Mouse (Mus musculus): ENCODE data around the gene Odaph.

Odaph gene

GRCm38 (mm10) chr5:91989261-91989660 is 2.0 kb downstream of the Odaph start:
- DNase-seq (ENCODE audit: low read depth) = no peak

- DNase-seq (ENCODE audit: low read depth) = no peak
Measured at GRCm38 (mm10) chr5:91991191-91991937, 4.1 kb downstream of the Odaph start.

GRCm38 (mm10) chr5:91993061-91993460 is 5.8 kb downstream of the Odaph start:
- peak; percentile 4 for DNase-seq (ENCODE audit: low read depth)

GRCm38 (mm10) chr5:91994546-91994945 is 7.3 kb downstream of the Odaph start:
- no peak for DNase-seq (ENCODE audit: low read depth)

DNA sequence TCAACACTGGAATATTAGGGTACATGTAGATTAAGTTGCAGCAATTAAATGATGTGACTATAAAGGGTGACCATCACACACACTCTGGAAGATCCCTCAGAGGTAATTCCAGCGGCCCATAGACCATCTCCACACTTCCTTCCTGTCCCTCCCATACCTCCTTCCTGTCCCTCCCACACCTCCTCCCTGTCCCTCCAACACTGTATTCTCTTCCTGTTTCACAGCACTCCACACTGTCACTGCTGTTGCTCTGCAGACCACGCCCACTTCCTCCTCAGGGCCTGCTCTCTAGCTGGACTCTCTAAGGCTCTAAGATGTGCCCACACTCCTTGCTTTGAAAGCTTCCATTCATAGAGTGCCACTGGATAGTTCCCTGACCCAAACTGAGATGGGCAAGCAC is 13.5 kb downstream of the Odaph start:
- peak; percentile 84 for DNase-seq (ENCODE audit: low read depth)

DNA sequence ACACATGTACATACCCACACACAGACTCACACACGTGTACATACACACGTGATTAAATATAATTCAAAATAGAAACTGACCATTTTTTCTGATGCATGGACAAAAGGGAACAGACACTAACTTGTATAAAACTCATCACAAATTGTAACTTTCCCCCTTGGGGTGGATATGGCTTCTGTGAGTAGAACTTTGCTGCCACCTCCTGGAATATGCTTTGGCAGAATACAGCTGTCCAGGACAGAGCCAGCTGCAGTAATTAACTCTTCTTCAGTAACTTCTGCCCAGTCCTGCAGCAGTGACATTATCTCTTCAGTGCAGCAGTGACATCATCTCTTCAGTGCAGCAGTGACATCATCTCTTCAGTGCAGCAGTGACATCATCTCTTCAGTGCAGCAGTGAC is 15.7 kb downstream of the Odaph start:
- peak; percentile 74 for DNase-seq (ENCODE audit: low read depth)

GRCm38 (mm10) chr5:92009827-92010226 is 22.6 kb downstream of the Odaph start:
- no peak for DNase-seq (ENCODE audit: low read depth)

GRCm38 (mm10) chr5:92011756-92012155 is 24.5 kb downstream of the Odaph start:
- no peak for DNase-seq (ENCODE audit: low read depth)

DNA sequence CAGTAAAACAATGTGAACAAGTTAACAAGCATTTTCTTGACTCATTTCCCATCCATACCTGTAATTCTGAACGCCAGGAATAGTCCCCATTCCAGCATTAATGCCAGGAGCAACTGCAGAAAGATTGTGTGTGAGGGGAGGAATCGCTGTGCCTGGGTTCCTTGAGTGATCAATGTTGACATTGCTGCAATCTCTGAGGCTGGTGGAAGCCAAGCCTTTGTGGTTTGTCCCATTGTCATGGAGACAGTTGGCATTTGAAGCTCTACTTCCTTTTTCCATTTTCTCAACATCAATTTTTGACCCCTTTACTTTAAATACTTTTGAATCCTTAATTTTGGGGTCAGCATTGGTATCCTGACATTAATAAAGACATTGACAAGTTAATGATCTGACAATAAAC is 32.7 kb downstream of the Odaph start:
- DNase-seq (ENCODE audit: low read depth) = peak; percentile 14

DNA sequence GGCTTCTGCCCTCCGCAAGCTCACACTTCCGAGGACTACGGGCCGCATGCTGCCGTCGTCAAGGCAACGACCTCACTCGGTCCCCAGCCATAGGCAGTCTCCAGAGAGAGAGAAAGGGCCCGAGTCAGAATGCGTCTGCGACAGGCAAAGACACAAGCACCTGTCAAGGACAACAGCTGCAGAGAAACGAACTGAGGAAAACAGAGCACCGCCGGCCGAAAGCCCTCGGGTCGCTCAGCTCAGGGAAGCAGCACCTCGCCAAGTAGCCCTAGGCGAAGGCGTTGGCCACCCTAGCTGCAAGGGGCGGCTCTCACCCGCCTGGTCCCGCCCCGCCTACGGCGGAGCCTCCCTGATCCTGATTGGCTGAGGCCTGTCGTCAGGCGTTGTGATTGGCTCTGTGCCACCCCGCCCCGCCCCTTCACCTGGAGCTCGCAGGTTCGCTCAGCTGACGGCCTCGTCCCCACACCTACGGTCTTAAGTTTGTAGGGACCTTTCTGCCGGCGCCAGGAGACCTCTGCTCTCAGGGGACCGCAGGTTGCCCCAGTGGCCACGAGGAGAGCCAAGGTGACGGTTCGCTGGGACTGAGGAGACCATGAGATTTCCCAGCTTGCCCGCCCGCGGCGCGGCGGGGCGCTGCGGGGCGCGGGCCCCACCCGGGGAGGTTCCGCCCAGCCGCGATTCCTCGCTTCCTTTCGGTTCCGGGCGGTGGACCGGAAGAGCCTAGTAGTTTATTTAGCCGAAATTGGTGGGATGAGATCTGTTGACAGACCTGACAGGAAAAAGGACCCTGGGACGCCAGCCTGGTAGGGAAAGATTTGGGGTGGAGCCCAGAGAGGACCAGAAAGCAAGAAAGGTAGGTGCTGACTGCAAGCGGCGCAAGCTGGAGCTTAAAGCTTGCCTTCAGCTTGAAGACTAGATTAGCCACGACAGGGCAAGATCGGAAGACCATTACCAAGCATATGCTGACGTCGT is 55.4 kb downstream of the Odaph start:
- DNase-seq (ENCODE audit: low read depth) = peak; percentile 84

GRCm38 (mm10) chr5:92043783-92044182 is 56.5 kb downstream of the Odaph start, which contains the start of gene Cdkl2:
TSS of gene Cdkl2 (minus strand) at chr5:92043883.
- no peak for DNase-seq (ENCODE audit: low read depth)

Data from 416B (cell line).